Mouse (Mus musculus) adrenal gland, adult 10 weeks (tissue): ENCODE data around the gene Flot1. TPM values are rescaled to one million over a fixed set of nuclear protein-coding genes. Genes with fewer than 3 reads are reported as not detected.

Experiments used
- polyA plus RNA-seq: library from polyadenylated mRNA; stranded (reverse); fragments of 350-450 nt; fragmentation: Illumina TruSeq; extraction: RNeasy Lipid Tissue Mini Kit (QIAGEN cat#74804); gene quantifications from one replicate; pipeline ENCODE4 v1.2.3, GENCODE M21; 2014; ENCODE audit warnings: low read depth, low replicate concordance

Flot1 gene
- polyA plus RNA-seq: 11.8 TPM

DNA sequence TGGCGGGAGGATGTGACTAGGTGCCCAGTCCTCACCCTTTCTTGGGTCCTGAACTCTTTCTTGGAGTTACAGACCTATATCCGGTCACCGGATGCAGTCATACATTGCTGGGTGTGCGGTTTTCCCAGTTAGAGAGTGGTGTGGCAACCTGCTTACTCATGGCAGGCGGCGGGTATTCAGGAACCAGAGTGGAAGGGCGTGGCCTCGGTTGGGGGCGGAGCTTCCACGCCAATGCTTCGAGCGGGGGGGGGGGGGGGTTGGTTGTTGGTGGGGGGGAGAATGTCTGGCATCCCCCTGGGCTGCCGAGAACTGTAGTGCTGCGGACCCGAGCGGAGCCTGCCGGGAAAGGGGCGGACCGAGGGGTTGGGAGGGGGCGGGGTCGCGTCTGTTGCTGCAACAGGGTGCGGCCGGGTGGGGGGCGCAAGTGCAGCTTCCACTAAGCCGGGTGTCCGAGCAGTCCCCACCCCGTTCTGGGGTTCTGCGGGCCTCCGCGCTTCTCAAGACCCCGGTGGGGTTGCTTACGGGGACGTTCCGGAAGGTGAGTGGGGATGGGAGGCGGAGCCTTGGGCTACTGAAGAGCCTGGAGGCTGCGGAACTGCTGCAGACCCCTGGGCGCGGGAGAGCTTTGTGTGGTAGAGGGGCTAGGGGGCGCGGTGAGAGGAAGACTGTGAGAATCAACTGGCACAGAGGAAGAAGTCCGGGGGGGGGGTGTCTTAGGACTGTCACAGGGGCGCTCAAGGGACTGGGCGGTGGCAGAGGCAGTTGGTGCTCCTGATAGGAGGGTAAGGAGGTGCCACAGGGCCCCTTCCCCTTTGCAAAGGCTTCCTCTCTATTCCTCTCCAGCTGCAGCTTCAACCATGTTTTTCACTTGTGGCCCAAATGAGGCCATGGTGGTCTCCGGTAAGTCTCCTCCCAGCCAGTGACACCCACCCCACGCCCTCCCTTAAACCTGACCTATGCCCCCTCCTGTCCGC lies at the start of gene Flot1:
Gene Flot1 (plus strand): TSS at position 267 of the 974 bp plus-strand sequence.

GRCm38 (mm10) chr17:35821439-35822430 lies 1.3 kb upstream of the Flot1 start, which contains the start of gene Ier3:
TSS of gene Ier3 (plus strand) at chr17:35821684.

GRCm38 (mm10) chr17:35838122-35838544 lies 15.1 kb downstream of the Flot1 start, which contains the start of gene Tubb5:
TSS of gene Tubb5 (minus strand) at chr17:35838306.

GRCm38 (mm10) chr17:35841076-35841950 lies 18.3 kb downstream of the Flot1 start, which contains the start of gene Mdc1:
TSS of gene Mdc1 (plus strand) at chr17:35841515.

DNA sequence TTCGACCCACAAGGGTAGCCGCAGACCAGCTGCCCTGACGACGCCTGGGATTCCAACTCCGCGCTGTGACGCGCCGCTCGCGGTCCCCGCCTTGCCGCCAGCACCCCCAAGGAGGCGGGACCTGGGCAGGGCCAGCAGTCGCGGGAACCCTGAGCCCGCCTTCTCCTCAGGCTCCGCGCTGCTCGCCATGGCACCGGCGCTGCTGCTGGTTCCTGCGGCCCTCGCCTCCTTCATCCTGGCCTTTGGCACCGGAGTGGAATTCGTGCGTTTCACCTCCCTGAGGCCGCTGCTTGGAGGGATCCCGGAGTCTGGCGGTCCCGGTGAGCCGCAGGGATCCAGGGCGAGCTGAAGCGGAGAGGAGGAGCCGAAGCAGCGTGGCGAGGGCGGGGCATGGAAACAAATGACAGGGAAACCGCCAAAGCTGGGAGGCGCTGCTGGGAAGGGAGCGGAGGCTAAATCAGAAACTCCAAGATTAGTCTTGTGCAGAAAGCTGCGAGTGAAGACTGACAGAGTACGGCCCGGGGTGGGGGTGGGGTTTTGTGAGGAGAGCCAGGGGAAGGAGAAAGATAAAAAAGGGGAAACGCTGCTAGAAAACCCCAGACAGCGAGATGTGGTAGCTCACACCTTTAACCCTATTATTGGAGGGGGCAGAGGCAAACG lies 38.3 kb downstream of the Flot1 start, which contains the start of gene Nrm:
Gene Nrm (plus strand): TSS at position 121 of the 660 bp plus-strand sequence.

GRCm38 (mm10) chr17:35865481-35866280 lies 42.7 kb downstream of the Flot1 start, which contains the start of gene Ppp1r18:
TSS of gene Ppp1r18 (plus strand) at chr17:35865593.

DNA sequence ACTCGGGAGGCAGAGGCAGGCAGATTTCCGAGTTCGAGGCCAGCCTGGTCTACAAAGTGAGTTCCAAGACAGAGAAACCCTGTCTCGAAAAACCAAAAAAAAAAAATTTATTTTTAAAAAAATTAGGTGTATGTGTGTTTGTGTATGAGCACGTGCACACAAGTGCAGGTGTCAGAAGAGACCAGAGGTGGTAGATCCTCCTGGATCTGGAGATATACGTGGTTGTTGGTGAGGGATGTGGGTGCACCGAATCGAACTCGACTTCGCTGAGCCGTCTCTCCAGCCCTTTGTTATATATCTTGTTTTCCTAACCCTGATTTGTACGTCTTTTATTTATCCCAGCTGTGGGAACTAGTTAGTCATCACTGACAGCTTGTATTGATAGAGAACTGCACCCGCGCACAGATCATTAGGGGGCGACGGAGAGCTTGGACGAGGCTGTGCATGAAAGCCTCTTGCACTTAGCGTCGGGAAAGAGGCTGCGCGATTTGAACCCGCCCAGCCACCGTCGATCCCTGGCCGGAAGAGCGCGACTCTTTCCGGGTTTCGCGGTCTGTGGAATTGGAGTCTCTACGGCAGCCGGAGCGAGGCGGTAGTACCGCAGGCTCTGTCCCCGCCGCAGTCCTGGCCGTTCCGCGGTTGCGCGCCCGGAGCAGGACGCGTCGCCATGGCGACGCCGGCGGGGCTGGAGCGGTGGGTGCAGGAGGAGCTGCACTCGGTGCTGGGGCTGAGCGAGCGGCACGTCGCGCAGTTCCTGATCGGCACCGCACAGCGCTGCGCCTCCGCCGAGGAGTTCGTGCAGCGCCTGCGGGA lies 56.4 kb downstream of the Flot1 start, which contains the start of gene Dhx16:
Gene Dhx16 (plus strand): TSS at position 575 of the 813 bp plus-strand sequence.

Other genes starting within 250 kb of the Flot1 start
- not detected for gene Sfta2, start 221.7 kb upstream of the Flot1 start, polyA plus RNA-seq
- not detected for gene Gm9573, start 196.6 kb upstream of the Flot1 start, polyA plus RNA-seq
- not detected for gene Mucl3, start 179.5 kb upstream of the Flot1 start, polyA plus RNA-seq
- gene Vars2, start 155.6 kb upstream of the Flot1 start, polyA plus RNA-seq: 1.6 TPM
- 3.0 TPM for gene Gtf2h4, start 149.5 kb upstream of the Flot1 start, polyA plus RNA-seq
- 4.3 TPM for gene Ddr1, start 118.6 kb upstream of the Flot1 start, polyA plus RNA-seq
- gene Ier3, start 1.5 kb upstream of the Flot1 start, polyA plus RNA-seq: 5.0 TPM
- gene Tubb5, start 15.1 kb downstream of the Flot1 start, polyA plus RNA-seq: 40.9 TPM
- 11.3 TPM for gene Mdc1, start 18.3 kb downstream of the Flot1 start, polyA plus RNA-seq
- 1.1 TPM for gene Nrm, start 38.1 kb downstream of the Flot1 start, polyA plus RNA-seq
- gene Ppp1r18, start 42.4 kb downstream of the Flot1 start, polyA plus RNA-seq: 4.7 TPM
- gene Dhx16, start 56.6 kb downstream of the Flot1 start, polyA plus RNA-seq: 22.4 TPM
- 21.6 TPM for gene 2310061I04Rik, start 74.2 kb downstream of the Flot1 start, polyA plus RNA-seq
- 8.3 TPM for gene Atat1, start 86.8 kb downstream of the Flot1 start, polyA plus RNA-seq
- gene Mrps18b, start 93.2 kb downstream of the Flot1 start, polyA plus RNA-seq: 19.3 TPM
- gene Ppp1r10, start 93.2 kb downstream of the Flot1 start, polyA plus RNA-seq: 48.2 TPM
- gene Abcf1, start 146.5 kb downstream of the Flot1 start, polyA plus RNA-seq: 47.8 TPM
- 1.4 TPM for gene Gnl1, start 156.6 kb downstream of the Flot1 start, polyA plus RNA-seq
- 2.4 TPM for gene Prr3, start 157.0 kb downstream of the Flot1 start, polyA plus RNA-seq
- gene H2-T24, start 197.3 kb downstream of the Flot1 start, polyA plus RNA-seq: 8.5 TPM
- 3.4 TPM for gene H2-T23, start 209.6 kb downstream of the Flot1 start, polyA plus RNA-seq
- gene H2-T22, start 219.5 kb downstream of the Flot1 start, polyA plus RNA-seq: 13.1 TPM
- not detected for gene Gm6034, start 219.7 kb downstream of the Flot1 start, polyA plus RNA-seq
- gene Gm11127, start 235.1 kb downstream of the Flot1 start, polyA plus RNA-seq: not detected